Mouse (Mus musculus): ENCODE measurements around the gene Tenm4. TPM values are rescaled to one million over a fixed set of nuclear protein-coding genes. Genes with fewer than 3 reads are reported as not detected.

The Tenm4 gene
- polyA plus RNA-seq, 1 experiment from 2014 or later: 41.3 TPM

GRCm38 (mm10) chr7:96530571-96531426, 359.8 kb downstream of the Tenm4 start:
- ATAC-seq (ENCODE audit: low FRiP score, low read depth): peak; percentile 34; the same call in 1 of the 2 replicates
- 38% methylated on average over 10 of the region's 10 CpGs for WGBS
- H3K27me3 ChIP-seq: peaks cover 11% of the 10 kb centered on the region; the same call in 1 of the 2 replicates
- H3K9ac ChIP-seq (replicated peaks): no peak overlapping the region
- no peak overlapping the region for H3K27ac ChIP-seq (replicated peaks)
- H3K9me3 ChIP-seq: no peaks in the 10 kb centered on the region
- H3K4me3 ChIP-seq: no peak overlapping the region
- peaks cover 18% of the 10 kb centered on the region; the same call in 1 of the 2 replicates for H3K4me1 ChIP-seq
- no peak overlapping the region for H3K4me2 ChIP-seq (replicated peaks)
- no peaks in the 10 kb centered on the region for H3K36me3 ChIP-seq

- Histone ChIP-seq H3K4me1 (peaks cover 22% of the 10 kb centered on the region; the same call in 1 of the 2 replicates), H3K36me3 (no peaks in the 10 kb centered on the region), H3K9me3 (no peaks in the 10 kb centered on the region), H3K9ac (replicated peaks) (no peak overlapping the region), H3K4me3 (no peak overlapping the region), H3K27me3 (peaks cover 14% of the 10 kb centered on the region; the same call in 1 of the 2 replicates), H3K4me2 (replicated peaks) (no peak overlapping the region), H3K27ac (replicated peaks) (no peak overlapping the region)
- WGBS: 68% methylated on average over 5 of the region's 5 CpGs
- no peak for ATAC-seq (ENCODE audit: low FRiP score, low read depth)
These were observed 361.1 kb downstream of the Tenm4 start for GRCm38 (mm10) chr7:96531954-96532737.

- no peak for ATAC-seq (ENCODE audit: low FRiP score, low read depth)
- no peak overlapping the region for H3K9ac ChIP-seq (replicated peaks)
- 89% methylated on average over 5 of the region's 5 CpGs for WGBS
- no peak overlapping the region for H3K27ac ChIP-seq (replicated peaks)
- no peak overlapping the region for H3K4me2 ChIP-seq (replicated peaks)
- peaks cover 22% of the 10 kb centered on the region; the same call in 1 of the 2 replicates for H3K4me1 ChIP-seq
- no peak overlapping the region for H3K4me3 ChIP-seq
- peaks cover 21% of the 10 kb centered on the region for H3K27me3 ChIP-seq
- H3K36me3 ChIP-seq: no peaks in the 10 kb centered on the region
- no peaks in the 10 kb centered on the region for H3K9me3 ChIP-seq
These were observed 361.9 kb downstream of the Tenm4 start for GRCm38 (mm10) chr7:96532804-96533400.

DNA sequence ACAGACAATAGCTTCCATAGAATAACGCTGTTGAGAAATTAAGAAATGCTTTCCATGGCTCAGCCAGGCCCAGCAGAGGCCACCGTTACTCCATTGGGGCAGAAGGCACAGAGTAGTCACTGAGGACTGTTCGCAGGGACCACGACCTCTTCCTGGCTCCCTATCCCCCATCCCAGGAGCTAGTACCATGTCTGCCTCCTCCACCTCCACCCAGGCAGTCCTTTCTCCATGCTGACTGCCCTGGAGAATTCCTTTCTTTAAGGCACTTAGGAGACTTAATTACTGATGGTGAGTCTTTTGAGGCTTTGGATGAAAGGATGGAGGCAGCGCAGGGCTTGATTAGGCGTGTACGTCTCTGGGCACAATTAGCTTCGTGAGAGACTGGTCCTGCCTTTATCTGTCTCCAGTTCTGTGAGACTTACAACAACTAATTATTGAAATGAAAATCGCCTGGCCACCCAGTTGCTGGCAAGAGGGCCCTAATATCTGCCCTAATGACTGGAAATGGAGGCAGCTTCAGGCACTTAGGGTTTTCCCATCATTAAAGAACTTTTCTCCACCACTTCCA, 365.4 kb downstream of the Tenm4 start:
- peaks cover 11% of the 10 kb centered on the region for H3K27me3 ChIP-seq
- H3K4me2 ChIP-seq (replicated peaks): no peak overlapping the region
- no peaks in the 10 kb centered on the region for H3K36me3 ChIP-seq
- no peak overlapping the region for H3K4me3 ChIP-seq
- H3K27ac ChIP-seq (replicated peaks): no peak overlapping the region
- no peak overlapping the region for H3K9ac ChIP-seq (replicated peaks)
- ATAC-seq (ENCODE audit: low FRiP score, low read depth): peak; percentile 9; the same call in 1 of the 2 replicates
- peaks cover 13% of the 10 kb centered on the region; the same call in 1 of the 2 replicates for H3K4me1 ChIP-seq
- H3K9me3 ChIP-seq: no peaks in the 10 kb centered on the region
- WGBS: 48% methylated on average over 9 of the region's 9 CpGs

GRCm38 (mm10) chr7:96539248-96540034, 368.4 kb downstream of the Tenm4 start:
- Histone ChIP-seq H3K4me2 (replicated peaks) (no peak overlapping the region), H3K9me3 (no peaks in the 10 kb centered on the region), H3K36me3 (no peaks in the 10 kb centered on the region), H3K27ac (replicated peaks) (no peak overlapping the region), H3K9ac (replicated peaks) (no peak overlapping the region), H3K27me3 (peaks cover 9% of the 10 kb centered on the region), H3K4me1 (peaks cover 8% of the 10 kb centered on the region; the same call in 1 of the 2 replicates), H3K4me3 (no peak overlapping the region)
- no peak for ATAC-seq (ENCODE audit: low FRiP score, low read depth)
- WGBS: 83% methylated on average over 4 of the region's 4 CpGs

DNA sequence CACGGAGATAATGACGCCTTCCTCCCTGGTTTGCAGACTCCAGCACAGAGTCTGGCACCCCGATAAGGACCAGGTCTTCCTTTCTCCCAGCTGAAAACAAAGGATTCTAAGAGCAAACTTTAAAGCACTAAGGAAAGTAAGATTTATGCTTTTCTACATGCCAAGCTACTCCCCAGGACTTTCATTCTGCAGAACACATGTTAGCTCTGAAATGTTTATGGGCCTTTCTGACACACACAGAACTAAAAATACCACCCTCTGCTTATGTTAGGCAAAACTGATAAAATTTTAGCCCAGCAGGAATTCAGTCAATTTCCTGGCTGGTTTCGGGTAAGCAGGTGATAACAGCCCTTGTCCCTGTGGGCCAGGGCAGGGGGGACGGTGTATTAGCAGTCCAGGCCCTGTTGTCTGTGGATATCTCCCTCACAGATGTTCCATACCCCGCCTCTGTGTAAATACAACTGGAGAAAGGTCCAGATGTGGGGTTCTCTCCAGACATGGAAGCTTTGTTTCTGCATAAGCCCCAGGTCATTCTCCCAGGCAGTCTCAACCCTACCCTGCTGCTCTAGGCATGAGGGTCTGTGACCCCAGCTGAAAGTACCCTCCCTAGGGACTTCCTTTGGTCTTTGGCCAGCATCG, 369.5 kb downstream of the Tenm4 start:
- Histone ChIP-seq H3K27ac (replicated peaks) (no peak overlapping the region), H3K9me3 (no peaks in the 10 kb centered on the region), H3K4me2 (replicated peaks) (no peak overlapping the region), H3K4me3 (no peak overlapping the region), H3K9ac (replicated peaks) (no peak overlapping the region), H3K4me1 (peaks cover 8% of the 10 kb centered on the region; the same call in 1 of the 2 replicates), H3K27me3 (peaks cover 9% of the 10 kb centered on the region), H3K36me3 (no peaks in the 10 kb centered on the region)
- ATAC-seq (ENCODE audit: low FRiP score, low read depth): no peak
- 78% methylated on average over 7 of the region's 7 CpGs for WGBS

- 0 out of 2 replicates have a peak, but pooled peaks cover 2% of the 10 kb centered on the region for H3K4me1 ChIP-seq
- WGBS: 70% methylated on average over 5 of the region's 5 CpGs
- H3K4me3 ChIP-seq: no peak overlapping the region
- 0 out of 2 replicates have a peak, but pooled peaks cover 5% of the 10 kb centered on the region for H3K36me3 ChIP-seq
- H3K9ac ChIP-seq (replicated peaks): no peak overlapping the region
- no peaks in the 10 kb centered on the region for H3K9me3 ChIP-seq
- ATAC-seq (ENCODE audit: low FRiP score, low read depth): no peak
- H3K4me2 ChIP-seq (replicated peaks): no peak overlapping the region
- no peak overlapping the region for H3K27ac ChIP-seq (replicated peaks)
- H3K27me3 ChIP-seq: no peaks in the 10 kb centered on the region
These were observed 374.9 kb downstream of the Tenm4 start for GRCm38 (mm10) chr7:96545979-96546378.

GRCm38 (mm10) chr7:96551809-96552208, 380.8 kb downstream of the Tenm4 start:
- Histone ChIP-seq H3K27ac (replicated peaks) (no peak overlapping the region), H3K9ac (replicated peaks) (no peak overlapping the region), H3K4me3 (no peak overlapping the region), H3K9me3 (no peaks in the 10 kb centered on the region), H3K36me3 (0 out of 2 replicates have a peak, but pooled peaks cover 9% of the 10 kb centered on the region), H3K4me1 (peaks cover 29% of the 10 kb centered on the region), H3K27me3 (no peaks in the 10 kb centered on the region), H3K4me2 (replicated peaks) (no peak overlapping the region)
- no peak for ATAC-seq (ENCODE audit: low FRiP score, low read depth)
- WGBS: 79% methylated on average over 4 of the region's 4 CpGs

DNA sequence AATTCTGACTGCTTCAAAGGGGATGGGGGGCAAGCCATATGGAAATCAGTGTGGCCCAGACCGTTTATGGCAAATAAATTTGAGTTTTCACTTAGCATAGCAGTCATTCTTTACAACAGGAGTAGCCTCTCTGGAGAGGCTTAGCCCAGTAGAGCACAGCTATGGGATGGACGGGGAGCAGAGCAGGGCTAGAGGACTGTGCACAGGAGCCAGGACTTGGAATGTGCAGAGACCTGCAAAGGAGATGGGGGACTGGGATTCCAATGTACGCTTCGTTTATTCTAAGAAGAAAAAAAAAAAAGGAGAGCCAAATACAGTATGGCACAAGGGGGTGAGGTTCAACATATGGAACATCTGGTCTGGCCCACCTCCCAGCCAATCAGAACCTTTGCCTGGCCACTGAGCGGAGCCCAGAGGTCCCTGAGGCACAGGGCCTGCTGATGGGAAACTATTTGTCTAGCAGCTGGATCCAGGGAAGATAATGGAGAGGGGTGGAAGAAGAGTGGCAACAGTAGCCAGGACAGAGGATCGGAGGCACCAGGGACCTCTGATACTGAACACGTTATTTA, 381.3 kb downstream of the Tenm4 start:
- Histone ChIP-seq H3K9ac (replicated peaks) (no peak overlapping the region), H3K27me3 (no peaks in the 10 kb centered on the region), H3K9me3 (no peaks in the 10 kb centered on the region), H3K4me3 (no peak overlapping the region), H3K4me2 (replicated peaks) (no peak overlapping the region), H3K36me3 (0 out of 2 replicates have a peak, but pooled peaks cover 9% of the 10 kb centered on the region), H3K4me1 (peaks cover 29% of the 10 kb centered on the region), H3K27ac (replicated peaks) (no peak overlapping the region)
- 71% methylated on average over 7 of the region's 7 CpGs for WGBS
- ATAC-seq (ENCODE audit: low FRiP score, low read depth): no peak

- no peak overlapping the region for H3K27ac ChIP-seq (replicated peaks)
- WGBS: 47% methylated on average over 6 of the region's 6 CpGs
- no peak overlapping the region for H3K4me2 ChIP-seq (replicated peaks)
- H3K4me3 ChIP-seq: no peak overlapping the region
- no peaks in the 10 kb centered on the region for H3K9me3 ChIP-seq
- H3K4me1 ChIP-seq: peaks cover 29% of the 10 kb centered on the region
- H3K27me3 ChIP-seq: no peaks in the 10 kb centered on the region
- no peak; the same call in 1 of the 2 replicates for ATAC-seq (ENCODE audit: low FRiP score, low read depth)
- 0 out of 2 replicates have a peak, but pooled peaks cover 9% of the 10 kb centered on the region for H3K36me3 ChIP-seq
- H3K9ac ChIP-seq (replicated peaks): no peak overlapping the region
These were observed 383.2 kb downstream of the Tenm4 start for GRCm38 (mm10) chr7:96554277-96554690.

Data from midbrain, embryonic 12.5 days (tissue).